12 mouse cellular contexts compared by ENCODE assay signal in the genomic region with DNA sequence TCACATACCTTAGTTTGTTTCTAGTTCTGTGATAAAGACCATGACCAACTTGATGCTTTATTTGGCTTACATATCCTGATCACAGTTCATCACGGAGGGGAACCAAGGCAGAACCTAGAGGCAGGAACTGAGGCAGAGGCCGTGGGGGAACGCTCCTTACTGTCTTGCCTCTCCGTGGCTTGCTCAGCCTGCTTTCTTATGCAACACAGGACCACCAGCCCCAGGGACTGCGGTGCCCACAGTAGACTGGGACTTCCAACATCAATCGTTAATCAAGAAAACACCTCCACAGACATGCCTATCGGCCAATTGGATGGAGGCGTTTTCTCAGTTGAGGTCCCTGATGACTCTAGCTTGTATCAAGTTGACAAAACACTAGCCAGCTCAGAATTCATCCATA.
"Had no signal": no experiment of that assay in that cellular context is flagged by ENCODE, and none has a peak within 500 bp of the region (broad histone marks: within the 10 kb centered on the region; RNA-seq: fewer than 3 reads in every experiment).

No protein-coding gene starts in this region.

- DNase-seq: retina, postnatal 1 day; right cerebral cortex, adult 18-20 months; right cerebral cortex, postnatal 14 days; right cerebral cortex, postnatal 25 days; right cerebral cortex, postnatal 4 days; spleen, adult 18-20 months; thymus, adult 18-20 months; thymus, adult 2 months; thymus, postnatal 14 days; thymus, postnatal 25 days; thymus, postnatal 36 days; thymus, postnatal 4 days had no signal
